Mouse (Mus musculus) adrenal gland, postnatal 36 days (tissue): ENCODE data around the gene Hhat. TPM values are rescaled to one million over a fixed set of nuclear protein-coding genes. Genes with fewer than 3 reads are reported as not detected.

Experiments used
- DNase-seq, 2 experiments: peaks; one replicate each; pipeline ENCODE4 v3.0.0; 2021; ENCODE audit warnings: mixed read lengths in 1 of 2
- total RNA-seq, 2 experiments: library from RNA; stranded (reverse); gene quantifications; 2 replicates each; pipeline ENCODE4 v1.2.3; 2021

The Hhat gene
- total RNA-seq, 2 experiments from 2014 or later = 2.9 to 8.5 TPM

GRCm38 (mm10) chr1:192744880-192745239 lies 26.2 kb downstream of the Hhat start:
- DNase-seq = no peak

- DNase-seq = no peak
Observed at GRCm38 (mm10) chr1:192742394-192743251, 28.4 kb downstream of the Hhat start.

GRCm38 (mm10) chr1:192741896-192742295 lies 29.1 kb downstream of the Hhat start:
- no peak for DNase-seq

- DNase-seq = peak in 1 of 2 experiments; percentile 20
Observed at GRCm38 (mm10) chr1:192736524-192736923, 34.5 kb downstream of the Hhat start.

GRCm38 (mm10) chr1:192736002-192736426 lies 35.0 kb downstream of the Hhat start:
- DNase-seq = no peak

- no peak for DNase-seq
Observed at GRCm38 (mm10) chr1:192730517-192730916, 40.5 kb downstream of the Hhat start.

GRCm38 (mm10) chr1:192726996-192727624 lies 43.9 kb downstream of the Hhat start:
- DNase-seq = peak; percentile 70 to 77

GRCm38 (mm10) chr1:192722147-192722546 lies 48.9 kb downstream of the Hhat start:
- peak; percentile 76 to 83 for DNase-seq

GRCm38 (mm10) chr1:192720156-192720555 lies 50.9 kb downstream of the Hhat start:
- no peak for DNase-seq

- peak; percentile 59 to 64 for DNase-seq
Observed at GRCm38 (mm10) chr1:192711779-192712348, 59.2 kb downstream of the Hhat start.

GRCm38 (mm10) chr1:192700339-192701073 lies 70.5 kb downstream of the Hhat start:
- peak; percentile 8 to 16 for DNase-seq

- no peak for DNase-seq
Observed at GRCm38 (mm10) chr1:192699101-192699500, 71.9 kb downstream of the Hhat start.

- DNase-seq = peak; percentile 75
Observed at GRCm38 (mm10) chr1:192696371-192696863, 74.6 kb downstream of the Hhat start.

GRCm38 (mm10) chr1:192693644-192694043 lies 77.4 kb downstream of the Hhat start:
- DNase-seq = no peak

GRCm38 (mm10) chr1:192692982-192693381 lies 78.0 kb downstream of the Hhat start:
- DNase-seq = no peak

- DNase-seq = no peak
Observed at GRCm38 (mm10) chr1:192682219-192682951, 88.6 kb downstream of the Hhat start.

- peak in 1 of 2 experiments; percentile 11 for DNase-seq
Observed at GRCm38 (mm10) chr1:192677236-192677635, 93.8 kb downstream of the Hhat start.

- DNase-seq = no peak
Observed at GRCm38 (mm10) chr1:192663608-192664007, 107.4 kb downstream of the Hhat start.

GRCm38 (mm10) chr1:192663092-192663491 lies 107.9 kb downstream of the Hhat start:
- DNase-seq = no peak

- no peak for DNase-seq
Observed at GRCm38 (mm10) chr1:192661612-192662011, 109.4 kb downstream of the Hhat start.

- no peak for DNase-seq
Observed at GRCm38 (mm10) chr1:192657417-192657816, 113.6 kb downstream of the Hhat start.
